Mouse (Mus musculus): Measurements from ENCODE around the gene G430095P16Rik. TPM values are rescaled to one million over a fixed set of nuclear protein-coding genes. Genes with fewer than 3 reads are reported as not detected.

The G430095P16Rik gene
- polyA plus RNA-seq, 1 experiment from 2014 or later: 7.1 TPM

DNA sequence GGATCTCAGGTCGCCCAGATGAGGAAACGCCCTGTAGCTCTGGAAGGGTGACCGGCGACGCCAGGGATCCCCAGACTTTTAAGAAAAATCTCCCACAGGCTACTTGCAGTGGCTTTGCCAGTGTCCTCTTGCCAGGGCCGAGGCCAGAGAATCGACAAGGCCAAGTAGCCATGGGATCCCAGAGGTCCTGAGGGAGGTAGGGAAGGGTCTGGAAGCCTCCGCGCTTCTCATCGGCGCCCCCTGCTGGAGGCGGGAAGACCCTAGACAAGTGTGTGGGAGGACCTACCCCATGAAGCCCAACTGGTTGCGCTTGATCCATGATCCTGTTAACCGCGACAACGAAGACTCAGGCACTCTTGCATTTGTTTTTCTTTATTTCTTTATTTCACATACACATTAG is 18.5 kb upstream of the G430095P16Rik start:
- ATAC-seq (ENCODE audit: insufficient number of reproducible peaks, insufficient read depth, low FRiP score, low TSS enrichment): no peak
- H3K9ac ChIP-seq: no peak overlapping the region
- WGBS: under 1% methylated on average over 16 of the region's 16 CpGs
- peaks cover 14% of the 10 kb centered on the region for H3K36me3 ChIP-seq
- no peaks in the 10 kb centered on the region for H3K9me3 ChIP-seq
- peak overlapping the region; percentile 20 for H3K4me3 ChIP-seq
- peak overlapping the region; percentile 38 for H3K4me2 ChIP-seq (replicated peaks)
- no peak overlapping the region for H3K27ac ChIP-seq
- H3K4me1 ChIP-seq: peaks cover 56% of the 10 kb centered on the region
- H3K27me3 ChIP-seq: peaks cover 77% of the 10 kb centered on the region

DNA sequence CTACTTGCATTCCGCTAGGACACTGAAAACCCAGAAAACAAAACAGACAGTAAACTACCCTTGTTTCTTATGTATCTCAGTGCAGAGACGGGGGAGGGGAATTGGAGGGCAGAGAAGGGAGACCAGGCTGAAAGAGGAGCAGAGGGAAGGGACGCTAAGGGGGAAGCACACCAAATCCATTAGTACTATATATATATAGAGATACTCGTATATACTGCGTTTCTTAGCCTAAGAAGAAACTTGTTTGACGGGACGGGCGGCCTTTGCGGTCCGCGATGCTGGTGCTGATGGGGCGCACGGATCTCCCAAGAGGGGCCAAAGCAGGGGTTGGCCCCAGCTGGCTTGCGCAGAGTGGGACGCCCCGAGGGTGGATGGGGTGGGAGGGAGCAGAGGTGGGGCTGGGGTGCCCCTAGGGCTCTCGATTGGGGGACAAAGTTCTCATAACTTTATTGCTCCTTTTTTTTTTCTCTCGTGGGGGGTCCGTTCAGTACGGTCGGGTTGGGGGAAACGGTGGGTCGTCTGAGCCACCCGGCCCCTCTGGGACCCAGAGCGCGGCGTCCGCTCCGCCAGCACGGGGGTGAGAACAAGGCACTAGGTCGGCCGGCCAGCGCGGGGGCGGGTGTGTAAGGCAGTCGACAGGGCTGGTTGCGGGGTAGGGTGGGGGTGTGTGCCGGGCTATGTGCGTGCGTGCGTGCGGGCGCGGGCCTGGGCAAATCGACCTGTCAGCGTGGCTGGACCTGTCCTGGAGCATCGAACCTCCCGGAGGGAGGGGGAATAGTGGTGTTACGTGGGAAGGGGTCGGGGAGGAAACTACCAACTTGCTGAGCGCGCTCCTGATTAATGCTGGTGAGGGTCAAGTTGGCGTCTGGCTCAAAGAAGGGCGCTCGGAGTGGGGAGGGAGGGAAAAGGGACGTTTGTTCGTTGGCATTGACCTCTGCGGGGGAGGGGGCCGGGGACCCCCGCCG is 17.7 kb upstream of the G430095P16Rik start:
- 1% methylated on average over 61 of the region's 61 CpGs for WGBS
- Histone ChIP-seq H3K36me3 (peaks cover 7% of the 10 kb centered on the region; the same call in 1 of the 2 replicates), H3K9ac (no peak overlapping the region), H3K27ac (no peak overlapping the region), H3K27me3 (peaks cover 77% of the 10 kb centered on the region), H3K9me3 (no peaks in the 10 kb centered on the region), H3K4me3 (0 out of 2 replicates have a peak overlapping the region, but pooled peaks have one; percentile 20), H3K4me2 (replicated peaks) (peak overlapping the region; percentile 33), H3K4me1 (peaks cover 57% of the 10 kb centered on the region)
- no peak for ATAC-seq (ENCODE audit: insufficient number of reproducible peaks, insufficient read depth, low FRiP score, low TSS enrichment)

DNA sequence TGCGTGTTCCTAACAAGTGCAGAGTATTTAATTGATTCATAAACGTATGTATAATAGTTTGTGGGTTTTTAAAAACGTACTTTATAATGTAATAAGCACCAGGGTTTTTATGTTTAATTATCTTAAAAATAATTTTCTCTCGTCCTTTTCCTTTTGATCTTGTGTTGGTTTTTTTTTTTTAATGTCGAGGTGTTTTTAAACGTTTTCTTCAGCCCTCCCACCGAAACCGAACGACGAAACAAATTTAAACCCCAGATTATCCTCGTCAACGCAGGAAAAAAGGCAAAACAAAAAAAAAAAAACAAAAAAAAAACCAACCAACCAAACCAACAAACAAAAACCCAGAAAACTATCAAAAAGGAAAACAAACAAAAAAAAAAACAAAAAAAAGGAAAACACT is 16.8 kb upstream of the G430095P16Rik start:
- Histone ChIP-seq H3K36me3 (peaks cover 7% of the 10 kb centered on the region; the same call in 1 of the 2 replicates), H3K9ac (no peak overlapping the region), H3K27ac (no peak overlapping the region), H3K27me3 (peaks cover 76% of the 10 kb centered on the region), H3K9me3 (no peaks in the 10 kb centered on the region), H3K4me3 (no peak overlapping the region), H3K4me2 (replicated peaks) (peak overlapping the region; percentile 33; the same call in 1 of the 2 replicates), H3K4me1 (peaks cover 58% of the 10 kb centered on the region)
- 1% methylated on average over 12 of the region's 12 CpGs for WGBS
- ATAC-seq (ENCODE audit: insufficient number of reproducible peaks, insufficient read depth, low FRiP score, low TSS enrichment): no peak

DNA sequence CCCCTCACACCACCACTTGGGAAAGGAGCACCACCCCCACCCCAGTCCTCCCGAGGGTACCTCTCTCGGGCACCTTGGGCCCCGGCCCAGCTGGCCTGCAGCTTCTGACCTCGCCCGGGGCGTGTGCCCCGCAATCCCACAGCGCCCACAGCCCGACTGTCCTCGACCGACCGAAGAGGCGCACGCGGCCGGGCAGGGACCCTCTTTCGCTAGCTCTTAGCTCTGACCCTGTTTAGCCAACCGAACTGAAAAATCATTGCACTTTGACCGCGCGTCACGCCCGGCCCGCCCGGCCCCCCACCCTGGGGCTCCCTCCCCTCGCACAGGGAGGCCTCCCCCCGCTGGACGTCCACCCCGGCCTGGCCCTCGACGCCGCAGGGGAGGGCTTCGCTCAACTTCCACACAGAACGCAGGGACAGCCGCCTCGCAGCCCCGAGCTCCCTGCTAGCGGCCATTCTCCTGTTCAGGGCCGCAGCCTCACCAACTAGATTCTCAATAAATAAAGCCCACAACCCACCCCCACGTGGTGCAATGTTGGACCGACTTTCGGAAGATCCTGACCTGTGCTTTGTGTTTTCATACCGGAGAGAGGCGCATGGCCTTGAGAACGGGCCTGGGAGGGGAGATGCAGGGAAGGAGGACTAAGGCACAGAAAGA is 16.1 kb upstream of the G430095P16Rik start:
- peak overlapping the region; percentile 44; the same call in 1 of the 2 replicates for H3K9ac ChIP-seq
- H3K27me3 ChIP-seq: peaks cover 68% of the 10 kb centered on the region
- H3K4me1 ChIP-seq: peaks cover 61% of the 10 kb centered on the region
- peak overlapping the region; percentile 21 for H3K4me3 ChIP-seq
- 1% methylated on average over 45 of the region's 45 CpGs for WGBS
- H3K36me3 ChIP-seq: peaks cover 7% of the 10 kb centered on the region; the same call in 1 of the 2 replicates
- H3K27ac ChIP-seq: no peak overlapping the region
- no peaks in the 10 kb centered on the region for H3K9me3 ChIP-seq
- peak overlapping the region; percentile 30 for H3K4me2 ChIP-seq (replicated peaks)
- no peak for ATAC-seq (ENCODE audit: insufficient number of reproducible peaks, insufficient read depth, low FRiP score, low TSS enrichment)

DNA sequence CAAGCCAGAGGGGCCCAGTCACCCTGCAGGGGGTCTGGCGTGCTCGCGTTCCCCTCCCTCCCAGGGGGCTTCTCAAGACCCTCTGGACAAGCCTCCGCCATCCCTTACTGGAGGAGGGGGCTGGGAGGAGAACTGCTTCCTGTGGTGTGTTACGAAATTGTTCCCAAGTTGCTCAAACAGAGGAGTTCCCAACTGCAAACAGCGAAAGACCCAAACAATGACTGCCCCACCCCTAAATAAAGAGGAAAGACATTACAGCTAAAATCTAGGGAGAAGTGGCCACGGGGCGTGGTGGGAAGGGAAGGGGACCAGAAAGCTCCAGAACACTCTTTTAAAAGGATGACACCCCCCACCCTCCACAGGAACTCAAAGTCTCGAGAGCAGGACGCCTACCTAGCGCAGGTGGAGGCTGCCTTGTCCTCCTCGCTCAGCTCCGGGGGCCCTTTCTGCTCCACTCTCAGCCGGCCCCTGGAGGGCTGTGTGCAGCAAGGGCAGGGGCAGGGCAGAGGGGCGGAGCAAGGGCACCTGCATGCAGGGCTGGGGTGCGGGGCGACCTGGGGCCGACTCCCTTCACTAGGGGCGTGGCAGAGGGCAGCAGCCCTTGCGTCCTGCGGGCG is 15.4 kb upstream of the G430095P16Rik start:
- Histone ChIP-seq H3K9ac (peak overlapping the region; percentile 49), H3K27me3 (peaks cover 62% of the 10 kb centered on the region), H3K4me3 (peak overlapping the region; percentile 21), H3K4me2 (replicated peaks) (peak overlapping the region; percentile 30), H3K36me3 (peaks cover 7% of the 10 kb centered on the region; the same call in 1 of the 2 replicates), H3K9me3 (no peaks in the 10 kb centered on the region), H3K4me1 (peaks cover 65% of the 10 kb centered on the region), H3K27ac (no peak overlapping the region)
- 7% methylated on average over 22 of the region's 22 CpGs for WGBS
- no peak for ATAC-seq (ENCODE audit: insufficient number of reproducible peaks, insufficient read depth, low FRiP score, low TSS enrichment)

DNA sequence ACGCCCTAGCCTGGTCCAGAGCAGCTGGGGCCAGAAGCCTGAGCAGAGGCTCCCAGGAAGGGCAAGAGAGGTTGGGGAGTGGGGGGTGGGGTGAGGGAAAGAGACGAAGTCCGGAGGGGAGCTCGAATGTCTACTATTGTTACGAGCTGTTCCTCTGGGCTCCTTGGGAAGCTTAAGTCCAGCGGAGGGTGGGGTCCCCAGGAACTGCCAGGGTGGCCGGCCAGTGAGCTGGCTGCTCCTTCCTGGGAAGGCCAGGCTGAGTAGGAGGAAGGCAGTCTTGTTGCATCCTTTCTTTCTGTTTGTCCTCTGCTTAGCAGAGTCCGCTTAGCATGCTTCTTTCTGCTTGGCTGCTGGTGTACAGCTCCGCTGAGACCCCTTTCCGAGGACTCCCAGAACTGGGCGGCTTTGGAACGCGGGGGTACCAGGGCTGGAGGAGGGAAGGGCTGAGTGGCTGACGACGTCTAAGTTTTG is 14.7 kb upstream of the G430095P16Rik start:
- Histone ChIP-seq H3K36me3 (peaks cover 7% of the 10 kb centered on the region; the same call in 1 of the 2 replicates), H3K9ac (peak overlapping the region; percentile 49; the same call in 1 of the 2 replicates), H3K4me1 (peaks cover 72% of the 10 kb centered on the region), H3K4me2 (replicated peaks) (peak overlapping the region; percentile 30), H3K27ac (no peak overlapping the region), H3K9me3 (no peaks in the 10 kb centered on the region), H3K27me3 (peaks cover 55% of the 10 kb centered on the region), H3K4me3 (no peak overlapping the region)
- 7% methylated on average over 15 of the region's 15 CpGs for WGBS
- no peak for ATAC-seq (ENCODE audit: insufficient number of reproducible peaks, insufficient read depth, low FRiP score, low TSS enrichment)

DNA sequence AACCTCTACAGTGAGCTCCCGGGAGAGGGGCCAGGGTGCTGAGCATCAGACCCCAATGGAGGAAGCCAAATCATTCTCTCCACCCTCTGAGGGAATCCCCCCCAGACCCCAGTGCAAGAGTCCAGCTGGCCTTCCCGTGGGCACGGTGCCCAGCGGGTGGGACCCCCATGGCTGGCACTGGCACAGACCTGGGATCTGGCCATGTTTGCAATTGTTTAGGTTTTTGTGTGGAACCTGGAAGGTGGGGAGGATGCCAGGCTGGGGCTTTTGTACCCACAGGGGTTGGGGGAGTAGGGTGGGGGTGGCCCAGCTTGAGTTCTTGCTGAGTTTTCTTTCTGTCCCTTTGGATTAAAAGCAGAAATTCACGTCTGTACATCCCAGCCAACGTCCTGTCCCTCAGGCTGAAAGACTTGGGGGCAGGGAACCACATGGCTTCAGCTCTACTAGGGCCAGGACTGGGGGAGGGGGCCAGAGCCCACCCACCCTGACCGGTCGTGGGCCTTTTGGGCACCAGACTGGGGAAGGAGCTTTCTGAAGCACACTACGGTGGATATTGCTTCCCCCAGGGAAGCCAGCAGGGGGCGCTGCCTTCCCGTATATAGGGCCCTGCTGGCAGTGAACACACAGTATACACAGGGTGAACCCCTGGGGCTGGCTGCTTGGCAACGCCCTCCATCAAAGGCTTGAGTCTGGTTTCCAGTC is 13.9 kb upstream of the G430095P16Rik start:
- H3K27me3 ChIP-seq: peaks cover 48% of the 10 kb centered on the region
- peak; percentile 47 for ATAC-seq (ENCODE audit: insufficient number of reproducible peaks, insufficient read depth, low FRiP score, low TSS enrichment)
- 11% methylated on average over 12 of the region's 12 CpGs for WGBS

DNA sequence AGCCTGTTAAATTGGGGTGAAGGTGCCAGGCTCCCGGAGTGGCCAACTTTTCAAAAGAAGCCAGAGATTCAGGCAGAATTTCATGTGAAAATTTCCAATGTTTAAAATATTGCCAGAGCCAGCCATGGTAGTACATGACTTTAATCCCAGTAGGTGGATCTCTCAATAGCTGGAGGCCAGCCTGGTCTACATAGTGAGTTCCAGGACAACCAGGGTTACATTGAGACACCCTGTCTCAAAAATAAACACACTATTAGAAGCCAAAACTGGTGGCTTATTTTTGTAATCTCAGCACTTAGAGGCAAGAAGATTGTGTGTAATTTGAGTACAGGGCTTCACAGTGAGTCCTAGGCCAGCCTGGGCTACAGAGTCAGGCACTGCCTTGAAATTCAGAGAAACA is 12.9 kb upstream of the G430095P16Rik start:
- H3K4me2 ChIP-seq (replicated peaks): no peak overlapping the region
- peaks cover 80% of the 10 kb centered on the region for H3K4me1 ChIP-seq
- no peak overlapping the region for H3K4me3 ChIP-seq
- peaks cover 11% of the 10 kb centered on the region for H3K36me3 ChIP-seq
- H3K27me3 ChIP-seq: peaks cover 48% of the 10 kb centered on the region
- no peak for ATAC-seq (ENCODE audit: insufficient number of reproducible peaks, insufficient read depth, low FRiP score, low TSS enrichment)
- no peak overlapping the region for H3K9ac ChIP-seq
- H3K27ac ChIP-seq: peak overlapping the region; percentile 51; the same call in 1 of the 2 replicates
- H3K9me3 ChIP-seq: no peaks in the 10 kb centered on the region
- 100% methylated on average over 1 of the region's 1 CpGs for WGBS

More for the DNA sequence above, 13.9 kb upstream of the G430095P16Rik start:
- no peaks in the 10 kb centered on the region for H3K9me3 ChIP-seq
- H3K4me2 ChIP-seq (replicated peaks): 0 out of 2 replicates have a peak overlapping the region, but pooled peaks have one; percentile 9
- H3K4me1 ChIP-seq: peaks cover 80% of the 10 kb centered on the region
- no peak overlapping the region for H3K4me3 ChIP-seq
- 0 out of 2 replicates have a peak overlapping the region, but pooled peaks have one; percentile 51 for H3K27ac ChIP-seq
- H3K9ac ChIP-seq: peak overlapping the region; percentile 30; the same call in 1 of the 2 replicates
- H3K36me3 ChIP-seq: peaks cover 8% of the 10 kb centered on the region

DNA sequence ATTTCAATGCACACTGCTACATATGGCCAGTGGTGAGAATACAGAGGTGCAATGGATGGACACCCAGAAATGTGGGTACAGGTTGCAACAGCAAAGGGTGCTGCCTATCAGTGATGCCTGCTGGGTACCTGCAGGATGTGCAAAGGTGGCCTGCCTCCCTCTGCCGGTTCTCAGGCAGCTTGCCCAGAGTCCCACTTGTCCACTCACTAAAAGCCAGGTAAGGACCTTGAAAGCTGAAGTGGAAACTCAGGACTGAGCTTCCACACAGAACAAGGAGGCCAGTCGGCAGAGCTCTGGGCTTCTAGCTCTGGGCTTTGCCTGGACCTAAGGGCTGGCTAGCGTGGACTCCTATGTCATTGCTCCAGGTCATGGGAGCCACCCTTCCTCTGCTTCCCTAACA is 11.5 kb upstream of the G430095P16Rik start:
- no peak overlapping the region for H3K4me3 ChIP-seq
- H3K4me1 ChIP-seq: peaks cover 82% of the 10 kb centered on the region
- no peaks in the 10 kb centered on the region for H3K9me3 ChIP-seq
- peaks cover 48% of the 10 kb centered on the region for H3K27me3 ChIP-seq
- H3K27ac ChIP-seq: peak overlapping the region; percentile 97
- peak overlapping the region; percentile 4; the same call in 1 of the 2 replicates for H3K9ac ChIP-seq
- 44% methylated on average over 3 of the region's 3 CpGs for whole genome bisulfite sequencing
- peaks cover 11% of the 10 kb centered on the region for H3K36me3 ChIP-seq
- no peak for ATAC-seq (ENCODE audit: insufficient number of reproducible peaks, insufficient read depth, low FRiP score, low TSS enrichment)
- H3K4me2 ChIP-seq (replicated peaks): no peak overlapping the region

DNA sequence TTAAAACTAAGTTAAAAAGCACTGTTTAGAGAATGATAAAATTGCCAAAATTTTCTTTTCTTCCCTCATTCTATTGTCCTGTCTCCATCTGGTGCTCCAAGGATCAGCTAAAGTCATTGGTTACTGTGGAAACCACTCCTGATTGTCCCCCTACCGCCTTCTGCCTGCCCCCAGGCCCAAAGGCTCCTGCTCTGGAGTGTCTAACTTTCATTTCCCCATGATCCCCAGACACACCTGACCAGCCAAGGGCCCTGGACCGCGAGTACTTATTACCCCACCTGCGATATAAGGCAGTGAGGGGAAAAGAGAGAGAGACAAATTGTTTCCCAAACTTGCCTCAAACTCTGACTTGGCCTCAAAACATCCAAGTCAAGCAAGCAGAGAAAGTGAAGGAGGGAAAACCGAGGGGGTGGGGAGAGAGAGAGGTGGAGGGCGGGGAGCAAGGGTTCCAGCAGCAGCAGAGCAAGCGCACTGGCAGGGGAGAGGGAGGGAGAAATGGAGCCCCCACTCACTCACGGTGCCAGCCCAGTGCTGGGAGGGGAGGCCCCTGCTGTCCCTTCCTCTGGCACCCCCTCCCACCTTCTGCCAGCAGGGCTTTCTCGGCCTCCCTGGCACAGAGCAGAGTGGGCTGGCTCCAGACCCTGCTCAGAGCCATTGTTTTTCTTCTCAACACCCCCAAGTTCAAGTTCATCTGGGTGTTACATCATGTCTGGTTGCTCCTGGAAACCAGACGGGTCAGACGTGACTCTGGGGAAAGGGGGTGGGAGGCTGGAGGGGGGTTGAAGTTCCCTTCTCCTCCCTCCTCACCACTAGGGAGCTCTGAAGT is 10.7 kb upstream of the G430095P16Rik start:
- H3K9me3 ChIP-seq: no peaks in the 10 kb centered on the region
- H3K27ac ChIP-seq: peak overlapping the region; percentile 97
- WGBS: 8% methylated on average over 10 of the region's 11 CpGs
- peak overlapping the region; percentile 27; the same call in 1 of the 2 replicates for H3K9ac ChIP-seq
- peak; percentile 82 for ATAC-seq (ENCODE audit: insufficient number of reproducible peaks, insufficient read depth, low FRiP score, low TSS enrichment)
- peaks cover 16% of the 10 kb centered on the region for H3K36me3 ChIP-seq
- peaks cover 81% of the 10 kb centered on the region for H3K4me1 ChIP-seq
- H3K4me3 ChIP-seq: 0 out of 2 replicates have a peak overlapping the region, but pooled peaks have one; percentile 1
- peak overlapping the region; percentile 30; the same call in 1 of the 2 replicates for H3K4me2 ChIP-seq (replicated peaks)
- peaks cover 45% of the 10 kb centered on the region for H3K27me3 ChIP-seq
